Mouse (Mus musculus) lung, postnatal 0 days (tissue): Measurements from ENCODE around the gene Azin2. TPM values are rescaled to one million over a fixed set of nuclear protein-coding genes. Genes with fewer than 3 reads are reported as not detected.

ENCODE experiments used
- ATAC-seq: fragments of 200-750 bp; cut with Nextera tagmentation; 2 replicates; pipeline ENCODE4 v1.8.0; 2017; ENCODE audit warnings: moderate library complexity
- DNase-seq: peaks from one replicate; pipeline ENCODE4 v3.0.0-alpha.2; 2016; ENCODE audit warnings: low spot score
- H3K27ac ChIP-seq: fragments of 300-500 bp; sonication (generic); 2 replicates; pipeline ENCODE4 v1.5.1; 2014; ENCODE audit warnings: antibody characterized with exemption, mild to moderate bottlenecking, low read length, mixed read lengths
- H3K27me3 ChIP-seq: fragments of 300-500 bp; sonication (generic); replicated peaks from 2 replicates; pipeline ENCODE4 v1.6.1; 2014; ENCODE audit warnings: low read length, mixed read lengths; ENCODE audit not compliant: insufficient read depth
- H3K36me3 ChIP-seq: fragments of 300-500 bp; sonication (generic); 2 replicates; pipeline ENCODE4 v1.6.1; 2014; ENCODE audit warnings: low read length, mixed read lengths; ENCODE audit not compliant: insufficient read depth
- H3K4me1 ChIP-seq: fragments of 300-500 bp; sonication (generic); 2 replicates; pipeline ENCODE4 v1.6.1; 2014; ENCODE audit warnings: antibody characterized with exemption, low read depth, low read length, mixed read lengths; ENCODE audit not compliant: insufficient read depth
- H3K4me2 ChIP-seq: fragments of 300-500 bp; sonication (generic); replicated peaks from 2 replicates; pipeline ENCODE4 v1.6.1; 2014; ENCODE audit warnings: low read depth, mild to moderate bottlenecking, low read length, moderate library complexity, mixed read lengths
- H3K4me3 ChIP-seq: fragments of 300-500 bp; sonication (generic); 2 replicates; pipeline ENCODE4 v1.5.1; 2014; ENCODE audit warnings: low read depth, low read length
- H3K9ac ChIP-seq: fragments of 300-500 bp; sonication (generic); replicated peaks from 2 replicates; pipeline ENCODE4 v1.6.1; 2014; ENCODE audit warnings: low read depth, mild to moderate bottlenecking
- H3K9me3 ChIP-seq: fragments of 300-500 bp; sonication (generic); 2 replicates; pipeline ENCODE4 v1.6.1; 2016; ENCODE audit warnings: low read length, mixed read lengths
- CTCF ChIP-seq: IDR thresholded peaks from 2 replicates; pipeline ENCODE4 v1.5.1; 2016; ENCODE audit warnings: antibody characterized with exemption, mild to moderate bottlenecking
- EP300 ChIP-seq: IDR thresholded peaks from 2 replicates; pipeline ENCODE4 v1.6.1; 2016; ENCODE audit warnings: antibody characterized with exemption, mild to moderate bottlenecking, control low read depth
- WGBS: fragments of 180-500 bp; shearing (Covaris S2); extraction: QIAGEN DNeasy Blood & Tissue Kit; methylation state at CpG from one replicate; pipeline ENCODE4 v1.1.7; 2014; 5-methylcytosine and 5-hydroxymethylcytosine counted together
- polyA plus RNA-seq: library from polyadenylated mRNA; unstranded; fragments of >200 nt; fragmentation: Nextera tagmentation; extraction: Ambion mirVana; gene quantifications from 2 replicates; pipeline ENCODE4 v1.2.1, GENCODE M21; 2015

Azin2 gene
- polyA plus RNA-seq, 1 experiment from 2014 or later, result 42.2 TPM

- Histone ChIP-seq H3K36me3 (no peaks in the 10 kb centered on the region), H3K4me3 (no peak overlapping the region), H3K27ac (no peak overlapping the region), H3K9me3 (no peaks in the 10 kb centered on the region), H3K4me2 (no peak overlapping the region), H3K27me3 (no peaks in the 10 kb centered on the region), H3K9ac (no peak overlapping the region), H3K4me1 (no peaks in the 10 kb centered on the region; the same call in 1 of the 2 replicates)
- DNase-seq (peak; percentile 33), ATAC-seq (peak; percentile 21; the same call in 1 of the 2 replicates)
- no peak for TF ChIP-seq EP300
- TF ChIP-seq CTCF, result no peak
- WGBS, result 51% methylated on average over 5 of the region's 5 CpGs
These were observed 11.8 kb downstream of the Azin2 start for GRCm38 (mm10) chr4:128950461-128950860.

- 41% methylated on average over 14 of the region's 15 CpGs for WGBS
- H3K9ac ChIP-seq, result no peak overlapping the region
- no peak overlapping the region for H3K4me3 ChIP-seq
- no peak for TF ChIP-seq EP300
- no peak for TF ChIP-seq CTCF
- DNase-seq (no peak), ATAC-seq (0 out of 2 replicates have a peak, but pooled peaks have one; percentile 22)
- no peaks in the 10 kb centered on the region for H3K9me3 ChIP-seq
- no peaks in the 10 kb centered on the region; the same call in 1 of the 2 replicates for H3K4me1 ChIP-seq
- no peak overlapping the region for H3K4me2 ChIP-seq
- H3K27ac ChIP-seq, result no peak overlapping the region
- no peaks in the 10 kb centered on the region for H3K36me3 ChIP-seq
- H3K27me3 ChIP-seq, result no peaks in the 10 kb centered on the region
These were observed 12.7 kb downstream of the Azin2 start for GRCm38 (mm10) chr4:128949470-128950005.

GRCm38 (mm10) chr4:128948137-128948674, 14.0 kb downstream of the Azin2 start:
- Histone ChIP-seq H3K27ac (no peak overlapping the region), H3K4me2 (no peak overlapping the region), H3K9ac (no peak overlapping the region), H3K9me3 (no peaks in the 10 kb centered on the region), H3K27me3 (no peaks in the 10 kb centered on the region), H3K36me3 (no peaks in the 10 kb centered on the region), H3K4me3 (no peak overlapping the region), H3K4me1 (no peaks in the 10 kb centered on the region; the same call in 1 of the 2 replicates)
- peak; percentile 11; the same call in 1 of the 2 replicates for ATAC-seq
- 33% methylated on average over 6 of the region's 6 CpGs for WGBS
- DNase-seq, result peak; percentile 57
- TF ChIP-seq CTCF, result peak; percentile 80
- TF ChIP-seq EP300, result no peak

DNA sequence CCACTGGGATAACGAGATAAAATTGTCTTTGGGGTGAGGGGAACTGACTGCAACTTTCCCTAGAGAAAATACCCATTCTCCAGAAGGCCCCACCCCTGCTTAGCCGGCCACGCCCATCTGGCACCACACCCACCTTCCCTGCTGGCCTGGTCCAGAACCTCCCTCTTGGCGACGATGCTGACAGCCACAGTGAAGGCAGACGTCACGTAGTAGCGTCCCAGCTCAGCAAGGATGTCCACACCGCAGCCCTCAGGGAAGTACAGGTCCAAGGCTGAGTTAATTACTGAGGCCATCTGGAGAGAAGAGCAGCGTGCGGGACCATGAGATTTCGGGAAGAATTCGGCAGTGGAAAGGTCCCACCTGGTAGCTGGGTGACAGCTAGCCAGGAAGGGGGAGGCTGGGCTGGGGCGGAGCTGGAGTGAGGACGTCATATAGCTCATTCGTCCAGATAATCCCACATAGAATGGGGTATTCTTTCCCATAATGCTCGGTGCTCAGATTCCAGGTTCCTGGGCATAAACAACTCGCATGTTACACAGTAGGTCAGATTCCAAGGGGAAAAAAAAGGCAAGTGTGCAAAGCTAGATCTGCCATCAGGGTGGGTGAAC, 14.8 kb downstream of the Azin2 start:
- DNase-seq, result no peak
- whole genome bisulfite sequencing, result 18% methylated on average over 18 of the region's 18 CpGs
- H3K4me3 ChIP-seq, result no peak overlapping the region
- no peaks in the 10 kb centered on the region; the same call in 1 of the 2 replicates for H3K4me1 ChIP-seq
- H3K9ac ChIP-seq, result no peak overlapping the region
- peak; percentile 24; the same call in 1 of the 2 replicates for ATAC-seq
- H3K27ac ChIP-seq, result no peak overlapping the region
- H3K9me3 ChIP-seq, result no peaks in the 10 kb centered on the region
- TF ChIP-seq EP300 (no peak), CTCF (no peak)
- no peaks in the 10 kb centered on the region for H3K36me3 ChIP-seq
- no peaks in the 10 kb centered on the region for H3K27me3 ChIP-seq
- 0 out of 2 replicates have a peak overlapping the region, but pooled peaks have one; percentile 1 for H3K4me2 ChIP-seq

DNA sequence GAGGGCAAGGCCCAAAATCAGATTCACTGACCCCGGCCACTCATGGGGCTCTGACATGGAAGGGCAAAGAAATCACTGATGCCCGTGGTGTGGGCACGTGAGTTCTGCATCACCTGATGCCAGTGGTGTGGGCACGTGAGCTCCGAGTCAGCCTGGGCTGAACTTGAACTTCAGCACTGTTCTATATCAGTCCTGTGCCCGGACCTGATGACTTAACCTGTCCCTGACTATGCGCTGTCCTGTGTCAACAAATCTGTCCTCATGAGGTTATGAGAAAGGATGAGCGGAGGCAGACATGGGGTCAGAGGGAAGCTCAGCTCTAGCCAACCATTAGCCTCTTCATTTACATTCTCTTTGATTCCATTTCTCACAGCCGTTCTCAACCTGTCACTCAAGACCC, 15.5 kb downstream of the Azin2 start:
- Histone ChIP-seq H3K4me3 (no peak overlapping the region), H3K4me1 (no peaks in the 10 kb centered on the region; the same call in 1 of the 2 replicates), H3K27me3 (no peaks in the 10 kb centered on the region), H3K27ac (no peak overlapping the region), H3K9me3 (no peaks in the 10 kb centered on the region), H3K36me3 (no peaks in the 10 kb centered on the region), H3K9ac (no peak overlapping the region), H3K4me2 (no peak overlapping the region)
- DNase-seq (no peak), ATAC-seq (no peak)
- no peak for TF ChIP-seq EP300
- no peak for TF ChIP-seq CTCF
- WGBS, result 79% methylated on average over 9 of the region's 9 CpGs

DNA sequence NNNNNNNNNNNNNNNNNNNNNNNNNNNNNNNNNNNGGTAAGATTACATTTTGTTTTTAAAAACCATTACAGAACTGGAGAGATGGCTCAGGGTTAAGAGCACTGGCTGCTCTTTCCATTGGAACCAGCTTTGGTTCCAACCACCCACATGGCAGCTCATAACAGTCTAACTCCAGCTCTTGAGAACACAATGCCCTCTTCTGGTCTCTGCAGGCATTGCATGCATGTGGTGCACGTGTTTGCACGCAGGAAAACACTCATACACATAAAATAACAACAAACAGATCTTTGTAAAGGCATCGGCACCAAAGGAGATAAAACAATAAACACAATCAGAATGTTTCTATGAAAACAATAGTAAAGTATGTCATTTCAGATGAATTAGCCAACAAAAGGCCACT, 19.9 kb downstream of the Azin2 start:
- no peak for ATAC-seq
- Histone ChIP-seq H3K9me3 (no peaks in the 10 kb centered on the region), H3K4me3 (no peak overlapping the region), H3K9ac (no peak overlapping the region), H3K4me2 (no peak overlapping the region), H3K27ac (no peak overlapping the region), H3K36me3 (no peaks in the 10 kb centered on the region), H3K27me3 (no peaks in the 10 kb centered on the region), H3K4me1 (no peaks in the 10 kb centered on the region)
- 47% methylated on average over 3 of the region's 3 CpGs for WGBS
- no peak for DNase-seq
- TF ChIP-seq CTCF (peak; percentile 51), EP300 (no peak)
